Mouse (Mus musculus): ENCODE results near the gene Eya2. TPM values are rescaled to one million over a fixed set of nuclear protein-coding genes. Genes with fewer than 3 reads are reported as not detected.

Eya2 gene
- polyA plus RNA-seq, 1 experiment from 2014 or later: 4.4 TPM

DNA sequence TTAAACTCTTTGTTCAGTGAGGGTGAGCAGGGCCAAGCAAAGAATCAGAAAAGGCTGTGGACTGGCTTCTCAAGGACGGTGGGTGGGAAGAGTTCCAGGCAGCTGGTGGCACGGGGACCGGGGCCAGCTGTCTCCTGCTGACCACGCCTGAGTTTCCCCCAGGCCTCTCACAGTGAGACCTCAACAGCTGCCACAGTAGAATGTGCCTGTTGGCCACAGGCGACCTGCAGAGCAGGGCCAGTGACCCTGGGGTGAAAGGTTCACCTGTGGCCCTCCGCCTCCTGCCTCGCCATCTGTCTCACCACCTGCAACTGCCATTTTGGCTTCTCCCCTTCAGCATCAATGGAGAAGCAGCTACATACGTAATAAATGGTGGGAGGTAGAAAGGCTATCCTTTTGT, 35.1 kb downstream of the Eya2 start:
- Histone ChIP-seq H3K9me3 (no peaks in the 10 kb centered on the region), H3K4me1 (replicated peaks) (peaks cover 9% of the 10 kb centered on the region), H3K27ac (no peak overlapping the region), H3K9ac (replicated peaks) (no peak overlapping the region), H3K4me2 (replicated peaks) (no peak overlapping the region), H3K36me3 (no peaks in the 10 kb centered on the region), H3K27me3 (no peaks in the 10 kb centered on the region), H3K4me3 (replicated peaks) (no peak overlapping the region)
- WGBS: 54% methylated on average over 8 of the region's 8 CpGs
- ATAC-seq: no peak

DNA sequence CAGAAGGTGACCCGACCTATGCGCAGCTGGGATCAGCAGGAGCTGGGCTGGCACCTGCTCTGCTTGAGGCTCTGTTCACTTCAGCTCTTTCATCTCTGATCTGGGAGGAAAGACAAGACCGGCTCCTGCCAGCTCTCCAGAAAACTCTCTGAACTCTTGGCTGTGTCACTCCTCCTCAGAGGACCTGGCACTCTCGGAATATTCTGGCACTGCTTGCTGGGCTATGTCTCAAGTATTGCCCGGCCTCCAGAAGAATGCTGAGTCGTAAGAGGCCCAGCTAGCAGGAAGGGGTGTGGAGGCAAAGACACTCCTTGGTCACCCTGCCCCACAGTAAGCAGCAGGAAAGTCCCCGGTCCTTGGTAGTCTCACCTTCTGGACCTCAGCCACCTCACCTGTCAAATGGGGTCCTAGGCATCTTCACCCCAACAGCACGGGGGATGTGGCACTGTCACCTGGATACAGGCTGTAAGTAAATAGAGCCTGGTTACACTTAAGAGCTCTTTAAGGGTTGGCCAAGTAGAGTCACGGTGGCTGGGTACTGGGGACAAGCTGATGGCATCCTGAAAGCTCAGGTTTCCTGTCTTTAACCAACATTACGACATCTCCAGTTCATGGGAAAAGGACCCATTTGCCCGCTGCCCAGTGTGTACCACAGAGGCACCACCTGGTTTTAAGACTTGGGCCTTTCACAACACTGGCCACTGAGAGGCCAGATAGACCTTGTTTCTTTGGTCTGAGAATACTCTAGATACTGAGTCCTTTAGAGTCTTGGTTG, 38.4 kb downstream of the Eya2 start:
- no peak overlapping the region for H3K9ac ChIP-seq (replicated peaks)
- H3K27me3 ChIP-seq: no peaks in the 10 kb centered on the region
- H3K4me2 ChIP-seq (replicated peaks): no peak overlapping the region
- H3K27ac ChIP-seq: no peak overlapping the region
- no peaks in the 10 kb centered on the region for H3K36me3 ChIP-seq
- 84% methylated on average over 11 of the region's 11 CpGs for WGBS
- no peak overlapping the region for H3K4me3 ChIP-seq (replicated peaks)
- peaks cover 6% of the 10 kb centered on the region; the same call in 1 of the 2 replicates for H3K4me1 ChIP-seq (replicated peaks)
- no peaks in the 10 kb centered on the region for H3K9me3 ChIP-seq
- ATAC-seq: no peak

DNA sequence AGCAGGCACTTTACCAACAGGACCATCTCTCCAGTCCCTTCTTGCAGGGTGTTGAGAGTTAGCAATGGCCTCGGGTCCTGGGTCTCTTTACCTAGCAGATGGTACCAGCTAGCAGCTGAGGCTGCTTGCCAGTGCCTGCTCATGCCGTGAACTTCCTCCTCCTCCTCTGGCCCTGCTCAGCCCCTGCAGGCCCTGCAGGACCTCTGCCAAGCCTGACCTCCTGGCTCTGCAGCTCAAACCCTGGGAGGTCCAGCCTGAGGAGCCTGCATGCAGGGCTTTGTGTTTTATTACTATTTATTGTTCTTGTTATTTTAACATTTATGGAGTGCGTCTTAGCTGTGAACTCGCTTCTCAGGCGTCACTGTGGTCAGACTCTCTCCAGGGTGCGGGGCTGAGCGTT, 39.6 kb downstream of the Eya2 start:
- Histone ChIP-seq H3K27ac (no peak overlapping the region), H3K27me3 (no peaks in the 10 kb centered on the region), H3K9ac (replicated peaks) (no peak overlapping the region), H3K4me1 (replicated peaks) (peaks cover 6% of the 10 kb centered on the region; the same call in 1 of the 2 replicates), H3K4me3 (replicated peaks) (no peak overlapping the region), H3K36me3 (no peaks in the 10 kb centered on the region), H3K9me3 (no peaks in the 10 kb centered on the region), H3K4me2 (replicated peaks) (no peak overlapping the region)
- 63% methylated on average over 7 of the region's 7 CpGs for WGBS
- ATAC-seq: no peak

DNA sequence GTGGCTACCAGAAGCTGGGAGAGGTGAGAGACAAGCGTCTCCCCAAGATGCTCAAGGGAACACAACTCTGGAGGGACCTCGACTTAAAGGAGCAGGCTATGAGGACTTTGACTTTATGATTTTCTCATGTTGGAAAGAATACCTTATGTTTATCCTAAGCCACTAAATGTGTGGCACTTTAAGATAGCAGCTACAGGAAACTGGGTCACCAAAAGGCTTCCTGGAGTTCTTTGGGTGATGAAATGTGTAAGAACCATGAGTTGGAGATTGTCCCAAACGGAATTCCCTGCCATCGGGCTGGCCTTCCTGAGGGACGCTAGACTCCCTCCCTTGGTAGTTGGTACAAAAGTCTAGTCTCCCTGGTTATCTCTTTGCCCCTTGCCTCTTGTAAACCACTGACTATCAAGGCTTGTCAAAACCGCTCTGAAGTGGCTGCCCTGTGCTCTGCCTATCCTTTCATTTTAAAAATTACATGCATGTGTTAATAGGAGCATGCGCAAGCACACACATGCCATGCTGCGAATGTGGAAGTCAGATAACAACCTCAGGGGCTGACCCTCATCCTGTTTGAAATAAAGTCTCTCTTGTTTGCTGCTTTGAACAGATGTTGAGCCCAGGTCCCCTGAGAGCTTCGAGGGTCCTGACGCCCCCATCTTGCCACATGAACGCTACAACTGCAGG, 44.4 kb downstream of the Eya2 start:
- no peaks in the 10 kb centered on the region for H3K27me3 ChIP-seq
- H3K9me3 ChIP-seq: no peaks in the 10 kb centered on the region
- ATAC-seq: no peak
- no peaks in the 10 kb centered on the region for H3K36me3 ChIP-seq
- no peak overlapping the region for H3K4me2 ChIP-seq (replicated peaks)
- H3K27ac ChIP-seq: no peak overlapping the region
- H3K4me3 ChIP-seq (replicated peaks): no peak overlapping the region
- no peak overlapping the region for H3K9ac ChIP-seq (replicated peaks)
- 84% methylated on average over 11 of the region's 11 CpGs for WGBS
- peaks cover 20% of the 10 kb centered on the region for H3K4me1 ChIP-seq (replicated peaks)

DNA sequence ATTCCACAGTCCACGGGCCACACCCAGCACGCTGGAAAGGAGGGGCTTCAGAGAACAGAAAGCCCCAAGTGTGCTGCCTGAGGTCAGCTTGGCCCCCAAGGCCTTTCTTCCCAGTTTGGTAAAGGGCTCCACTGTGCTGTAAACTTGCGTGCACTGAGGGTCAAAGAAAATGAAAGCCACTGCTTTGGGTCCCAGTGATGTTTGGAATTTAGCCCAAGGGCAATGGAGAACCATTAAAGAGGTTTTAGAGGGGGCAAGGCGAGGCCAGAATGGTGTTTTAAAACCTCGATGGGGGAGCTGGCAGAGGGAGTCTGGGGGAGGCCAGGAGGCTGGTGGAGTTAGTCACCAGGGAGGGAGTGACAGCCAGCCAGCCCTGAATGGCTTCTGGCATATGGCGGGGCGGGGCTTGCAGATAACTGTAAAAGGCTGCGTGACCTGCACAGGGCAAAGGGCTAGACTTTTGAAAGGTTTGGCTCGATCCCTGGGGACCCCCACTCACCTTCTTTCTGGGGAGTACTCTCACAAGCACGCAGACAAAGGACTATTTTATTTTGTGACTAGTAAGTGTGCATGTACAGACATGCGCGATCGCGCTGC, 47.2 kb downstream of the Eya2 start:
- no peaks in the 10 kb centered on the region for H3K36me3 ChIP-seq
- H3K27me3 ChIP-seq: no peaks in the 10 kb centered on the region
- no peak overlapping the region for H3K4me2 ChIP-seq (replicated peaks)
- H3K27ac ChIP-seq: no peak overlapping the region
- H3K4me1 ChIP-seq (replicated peaks): peaks cover 14% of the 10 kb centered on the region
- WGBS: 62% methylated on average over 14 of the region's 14 CpGs
- peak; percentile 17; the same call in 1 of the 2 replicates for ATAC-seq
- H3K9ac ChIP-seq (replicated peaks): no peak overlapping the region
- no peaks in the 10 kb centered on the region for H3K9me3 ChIP-seq
- H3K4me3 ChIP-seq (replicated peaks): no peak overlapping the region

DNA sequence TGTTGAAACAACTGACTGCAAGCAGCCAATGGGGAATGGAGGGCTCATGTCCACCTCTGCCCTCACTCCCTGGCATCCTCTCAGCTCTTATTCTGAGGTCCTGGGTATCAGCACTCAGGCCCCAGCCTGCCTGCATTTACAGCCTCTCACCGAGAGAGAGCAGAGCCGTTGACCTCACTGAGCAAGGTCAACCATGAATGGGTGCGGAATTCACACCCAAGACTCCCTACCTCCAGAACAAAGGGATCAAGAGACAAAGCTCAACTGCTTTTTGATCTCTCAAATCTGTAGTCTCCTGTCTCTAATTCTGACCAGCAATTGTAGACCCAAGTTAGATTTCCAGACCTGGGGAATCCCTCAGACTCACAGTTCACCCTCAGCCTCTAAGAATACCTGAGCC, 48.8 kb downstream of the Eya2 start:
- ATAC-seq: no peak

DNA sequence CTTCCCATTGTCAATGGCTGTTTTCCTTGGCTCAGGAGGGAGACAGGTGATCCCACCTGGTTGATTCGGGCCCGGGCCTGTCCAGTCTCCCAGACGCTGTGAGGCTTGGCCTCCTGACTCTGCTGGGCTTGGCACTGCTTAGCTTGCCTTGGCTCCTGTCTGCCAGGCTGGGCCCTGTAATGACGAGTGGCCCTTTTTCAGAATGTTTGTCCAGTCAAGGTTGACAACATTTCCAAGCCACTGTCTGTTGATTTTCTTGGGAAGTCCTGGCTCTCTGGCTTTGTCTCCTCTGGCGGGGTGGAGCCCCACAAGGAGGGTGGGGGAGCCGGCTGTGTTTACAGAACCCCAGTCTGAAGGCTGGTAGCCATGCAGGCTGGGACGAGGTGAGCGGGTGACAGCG, 49.2 kb downstream of the Eya2 start:
- ATAC-seq: no peak

More for the DNA sequence above, 48.8 kb downstream of the Eya2 start:
- no peak overlapping the region for H3K9ac ChIP-seq (replicated peaks)
- H3K27ac ChIP-seq: no peak overlapping the region
- H3K9me3 ChIP-seq: no peaks in the 10 kb centered on the region
- no peaks in the 10 kb centered on the region for H3K27me3 ChIP-seq
- peaks cover 14% of the 10 kb centered on the region for H3K4me1 ChIP-seq (replicated peaks)
- no peaks in the 10 kb centered on the region for H3K36me3 ChIP-seq
- WGBS: 56% methylated on average over 3 of the region's 3 CpGs
- H3K4me3 ChIP-seq (replicated peaks): no peak overlapping the region
- H3K4me2 ChIP-seq (replicated peaks): no peak overlapping the region

DNA sequence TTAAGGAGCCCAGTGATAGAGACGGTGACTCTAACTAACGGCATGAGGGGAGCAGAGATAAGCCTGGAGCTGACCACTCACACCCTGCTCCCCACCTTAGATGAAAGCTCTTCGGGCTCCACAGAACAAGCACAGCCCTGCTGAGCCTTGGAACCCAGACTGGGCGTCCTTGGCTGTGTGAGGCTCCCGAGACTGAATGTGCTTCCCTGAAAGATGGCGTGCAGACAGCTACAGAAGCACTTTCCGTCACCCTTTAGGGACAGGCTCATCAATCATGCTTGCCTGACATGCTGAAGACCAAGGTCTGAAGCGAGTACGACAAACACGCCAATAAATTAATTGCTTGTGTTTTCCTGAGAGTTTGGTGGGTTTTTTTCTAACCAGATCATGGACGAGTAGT, 56.2 kb downstream of the Eya2 start:
- 80% methylated on average over 11 of the region's 11 CpGs for WGBS
- H3K27ac ChIP-seq: no peak overlapping the region

More for the DNA sequence above, 49.2 kb downstream of the Eya2 start:
- 85% methylated on average over 9 of the region's 9 CpGs for WGBS
- Histone ChIP-seq H3K4me3 (replicated peaks) (no peak overlapping the region), H3K36me3 (no peaks in the 10 kb centered on the region), H3K27me3 (no peaks in the 10 kb centered on the region), H3K9ac (replicated peaks) (no peak overlapping the region), H3K4me2 (replicated peaks) (no peak overlapping the region), H3K9me3 (no peaks in the 10 kb centered on the region), H3K27ac (no peak overlapping the region), H3K4me1 (replicated peaks) (peaks cover 14% of the 10 kb centered on the region)

DNA sequence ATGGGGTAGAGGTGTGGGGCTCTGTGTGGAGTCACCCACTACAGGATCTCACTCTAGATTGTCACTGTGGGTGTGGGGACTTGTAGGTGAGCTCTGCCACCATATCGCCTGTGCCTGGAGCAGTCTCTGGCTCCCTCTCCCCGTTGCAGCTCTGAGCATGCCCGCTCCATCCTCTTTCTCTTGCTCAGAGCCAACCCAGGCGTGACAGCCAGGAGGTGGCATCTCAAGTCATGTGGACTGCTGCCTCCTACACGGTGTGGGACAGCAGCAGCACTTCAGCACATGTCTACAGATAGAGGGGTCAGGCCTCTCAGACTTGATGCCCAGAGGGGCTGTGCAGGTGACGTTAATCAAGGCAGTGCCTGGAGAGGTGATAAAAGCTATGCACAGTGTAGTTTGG, 57.4 kb downstream of the Eya2 start:
- H3K4me3 ChIP-seq (replicated peaks): no peak overlapping the region
- H3K4me1 ChIP-seq (replicated peaks): peaks cover 32% of the 10 kb centered on the region

More for the DNA sequence above, 56.2 kb downstream of the Eya2 start:
- H3K4me2 ChIP-seq (replicated peaks): no peak overlapping the region
- no peaks in the 10 kb centered on the region; the same call in 1 of the 2 replicates for H3K27me3 ChIP-seq
- H3K36me3 ChIP-seq: no peaks in the 10 kb centered on the region
- no peak overlapping the region for H3K4me3 ChIP-seq (replicated peaks)
- H3K9ac ChIP-seq (replicated peaks): no peak overlapping the region
- H3K9me3 ChIP-seq: no peaks in the 10 kb centered on the region
- ATAC-seq: no peak
- peaks cover 22% of the 10 kb centered on the region for H3K4me1 ChIP-seq (replicated peaks)

DNA sequence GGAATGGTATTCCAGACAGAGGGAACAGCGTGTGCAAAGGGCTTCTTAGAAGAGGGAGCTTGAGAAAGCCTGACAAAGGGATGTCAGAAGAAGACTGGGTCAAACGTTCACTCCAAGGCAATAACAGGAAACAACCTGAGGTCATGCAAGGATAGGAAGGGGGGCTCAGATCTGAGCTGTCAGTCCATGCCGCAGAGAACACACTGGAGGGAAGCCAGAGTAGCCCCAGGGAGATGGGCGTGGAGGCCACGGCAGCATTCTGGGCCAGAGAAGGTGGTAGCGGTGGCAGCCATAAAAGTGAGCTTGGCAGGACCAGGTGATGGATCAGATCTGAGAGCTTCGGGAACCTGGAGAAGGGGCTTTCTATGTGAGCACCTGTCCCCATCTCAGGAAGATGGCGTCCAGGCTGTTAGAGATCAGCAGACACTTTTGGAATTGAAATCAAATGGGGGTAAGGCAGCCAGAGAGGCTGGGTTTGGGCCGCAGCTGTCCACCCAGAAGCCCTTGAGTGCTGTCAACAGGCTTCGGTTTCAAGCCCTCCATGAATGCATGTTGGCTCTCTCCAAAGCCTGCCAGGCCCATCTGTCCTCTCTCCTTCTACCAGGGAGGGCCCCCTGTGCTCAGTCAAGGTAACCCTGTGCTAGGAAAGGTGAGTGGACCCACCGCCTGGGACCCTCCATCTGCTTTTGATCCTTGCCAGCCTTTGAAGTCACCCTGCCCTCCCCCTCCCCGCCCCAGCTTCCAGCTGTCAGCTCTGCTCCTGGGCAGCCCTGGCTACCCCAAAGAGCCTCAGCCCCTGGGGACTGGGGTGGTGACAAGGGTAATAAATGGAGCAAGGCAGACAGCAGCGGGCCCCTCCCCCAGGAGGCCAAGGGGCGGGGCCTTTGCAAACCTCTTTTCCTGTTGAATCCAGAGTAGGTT, 58.4 kb downstream of the Eya2 start:
- WGBS: 49% methylated on average over 14 of the region's 14 CpGs
- Histone ChIP-seq H3K4me2 (replicated peaks) (no peak overlapping the region), H3K27me3 (no peaks in the 10 kb centered on the region; the same call in 1 of the 2 replicates), H3K9ac (replicated peaks) (no peak overlapping the region), H3K27ac (no peak overlapping the region), H3K36me3 (no peaks in the 10 kb centered on the region), H3K9me3 (no peaks in the 10 kb centered on the region), H3K4me3 (replicated peaks) (no peak overlapping the region), H3K4me1 (replicated peaks) (peaks cover 35% of the 10 kb centered on the region)
- peak; percentile 43; the same call in 1 of the 2 replicates for ATAC-seq

More for the DNA sequence above, 57.4 kb downstream of the Eya2 start:
- Histone ChIP-seq H3K36me3 (no peaks in the 10 kb centered on the region), H3K27ac (no peak overlapping the region), H3K9me3 (no peaks in the 10 kb centered on the region), H3K4me2 (replicated peaks) (no peak overlapping the region), H3K27me3 (no peaks in the 10 kb centered on the region; the same call in 1 of the 2 replicates), H3K9ac (replicated peaks) (no peak overlapping the region)
- ATAC-seq: no peak
- WGBS: 65% methylated on average over 6 of the region's 6 CpGs

DNA sequence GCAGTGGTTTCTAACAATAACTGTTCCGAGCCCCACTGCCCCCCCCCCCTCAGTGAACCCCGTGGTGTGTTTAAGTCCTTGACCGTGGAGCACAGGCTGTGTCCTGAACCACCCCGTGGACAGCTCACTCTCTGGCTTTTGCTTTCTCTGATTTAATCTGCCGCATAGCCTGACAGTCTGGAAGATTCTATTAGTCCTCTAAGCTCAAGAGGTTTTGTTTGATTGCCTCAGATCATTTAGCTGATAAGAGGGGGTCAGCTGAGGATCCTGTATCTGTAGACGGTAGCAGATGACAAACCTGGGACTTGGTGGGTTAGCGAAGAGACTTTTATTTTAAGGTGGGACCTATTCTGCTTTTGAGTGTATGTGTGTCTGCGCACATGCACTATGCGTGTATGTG, 59.3 kb downstream of the Eya2 start:
- no peak overlapping the region for H3K9ac ChIP-seq (replicated peaks)
- ATAC-seq: peak; percentile 46; the same call in 1 of the 2 replicates
- H3K27ac ChIP-seq: no peak overlapping the region
- no peak overlapping the region for H3K4me2 ChIP-seq (replicated peaks)
- no peaks in the 10 kb centered on the region for H3K36me3 ChIP-seq
- 53% methylated on average over 9 of the region's 9 CpGs for WGBS
- no peaks in the 10 kb centered on the region; the same call in 1 of the 2 replicates for H3K27me3 ChIP-seq
- H3K4me3 ChIP-seq (replicated peaks): no peak overlapping the region
- H3K9me3 ChIP-seq: no peaks in the 10 kb centered on the region
- peaks cover 35% of the 10 kb centered on the region for H3K4me1 ChIP-seq (replicated peaks)

Measured in midbrain, embryonic 13.5 days (tissue).